ENCODE assay signal across 9 mouse cellular contexts in the genomic region with DNA sequence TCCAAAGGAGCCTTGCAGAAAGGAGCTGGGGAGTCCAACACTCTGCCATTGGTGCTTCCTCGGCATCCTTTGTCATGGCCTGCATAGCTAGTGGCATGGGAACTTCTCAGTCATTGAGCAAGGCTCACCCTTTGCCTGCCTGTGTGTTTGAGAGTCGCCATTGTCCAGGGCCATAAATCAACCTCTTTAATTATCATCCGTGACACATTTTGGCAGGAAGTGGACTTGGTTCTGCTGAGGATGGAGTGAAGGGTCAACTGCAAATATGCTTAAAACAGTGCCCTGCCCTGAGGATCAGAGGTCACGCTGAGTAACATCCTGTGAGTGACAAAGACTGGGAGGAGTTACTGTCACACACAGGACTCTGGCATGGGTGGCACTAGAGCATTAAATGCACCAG.
DNase-seq lines count a peak whose midpoint lies in the region; ATAC-seq lines count a peak whose summit lies in the region.
"Had no signal": no experiment of that assay in that cellular context is flagged by ENCODE, and none has a peak within 500 bp of the region (broad histone marks: within the 10 kb centered on the region; RNA-seq: fewer than 3 reads in every experiment).

No protein-coding gene starts in this region.

- no peak overlapping the region for H3K4me2 ChIP-seq in liver, embryonic 11.5 days
- no peak overlapping the region for H3K4me2 ChIP-seq in neural tube, embryonic 14.5 days (ENCODE audit: low read depth, low read length)

- 41% methylated on average over 4 of the region's 4 CpGs for WGBS in liver, embryonic 11.5 days
- WGBS in embryonic facial prominence, embryonic 10.5 days = 54% methylated on average over 4 of the region's 4 CpGs
- 9% methylated on average over 4 of the region's 4 CpGs for WGBS in neural tube, embryonic 14.5 days

- no peaks in the 10 kb centered on the region; the same call in 1 of the 2 replicates for H3K4me1 ChIP-seq in liver, embryonic 11.5 days (replicated peaks; ENCODE audit: control insufficient read depth, insufficient read depth, low read length)
- H3K4me1 ChIP-seq in embryonic facial prominence, embryonic 10.5 days = peaks cover 20% of the 10 kb centered on the region
- H3K4me1 ChIP-seq in neural tube, embryonic 14.5 days (ENCODE audit: control insufficient read depth, insufficient read depth, low read length) = peaks cover 3% of the 10 kb centered on the region; the same call in 1 of the 2 replicates

- H3K36me3 ChIP-seq in liver, embryonic 11.5 days (ENCODE audit: control insufficient read depth, insufficient read depth, low read length) = no peaks in the 10 kb centered on the region
- no peaks in the 10 kb centered on the region for H3K36me3 ChIP-seq in embryonic facial prominence, embryonic 10.5 days (replicated peaks)
- no peaks in the 10 kb centered on the region for H3K36me3 ChIP-seq in neural tube, embryonic 14.5 days (ENCODE audit: control insufficient read depth, insufficient read depth, low read length)

- H3K27ac ChIP-seq in liver, embryonic 11.5 days (ENCODE audit: low read depth, low read length) = no peak overlapping the region
- H3K27ac ChIP-seq in embryonic facial prominence, embryonic 10.5 days (replicated peaks) = peak overlapping the region; percentile 14; the same call in 1 of the 2 replicates
- H3K27ac ChIP-seq in neural tube, embryonic 14.5 days (ENCODE audit: low read depth, low read length) = no peak overlapping the region

- intact Hi-C loops in left cerebral cortex, postnatal 36 days (cut with DNase I) = no loop called here

- peak; percentile 43; the same call in 1 of the 2 replicates for ATAC-seq in liver, embryonic 11.5 days (replicated peaks; ENCODE audit: low FRiP score)
- peak; percentile 44; the same call in 1 of the 2 replicates for ATAC-seq in neural tube, embryonic 14.5 days (ENCODE audit: low read depth)
- ATAC-seq: Patski had no signal

- no peak for DNase-seq in liver, embryonic 11.5 days (ENCODE audit: low spot score)
- DNase-seq in liver = no peak
- no peak for DNase-seq in embryonic facial prominence, embryonic 10.5 days (ENCODE audit: low spot score)
- DNase-seq in kidney, postnatal 4 days = peak; percentile 49 to 66
- no peak for DNase-seq in layer of hippocampus, adult 9-10 months (ENCODE audit: low spot score)
- DNase-seq in left cerebral cortex, postnatal 36 days (ENCODE audit: low spot score in 2 of 2) = no peak
- DNase-seq: heart, postnatal 36 days had no signal

- no peaks in the 10 kb centered on the region for H3K27me3 ChIP-seq in liver, embryonic 11.5 days (replicated peaks; ENCODE audit: control insufficient read depth, insufficient read depth, low read length)
- no peaks in the 10 kb centered on the region for H3K27me3 ChIP-seq in embryonic facial prominence, embryonic 10.5 days (replicated peaks; ENCODE audit: low read depth, poor library complexity, severe bottlenecking)
- no peaks in the 10 kb centered on the region for H3K27me3 ChIP-seq in neural tube, embryonic 14.5 days (ENCODE audit: control insufficient read depth, insufficient read depth, low read length)
- H3K27me3 ChIP-seq: Patski had no signal

- H3K9ac ChIP-seq in liver, embryonic 11.5 days (ENCODE audit: low read depth, low read length) = no peak overlapping the region
- no peak overlapping the region for H3K9ac ChIP-seq in neural tube, embryonic 14.5 days (replicated peaks; ENCODE audit: low read depth, low read length)

- no peak overlapping the region for H3K4me3 ChIP-seq in liver, embryonic 11.5 days (ENCODE audit: low read depth, low read length)
- H3K4me3 ChIP-seq in embryonic facial prominence, embryonic 10.5 days = no peak overlapping the region
- H3K4me3 ChIP-seq in neural tube, embryonic 14.5 days (ENCODE audit: low read depth, low read length) = no peak overlapping the region

- no peaks in the 10 kb centered on the region for H3K9me3 ChIP-seq in liver, embryonic 11.5 days (ENCODE audit: control insufficient read depth, low read length)
- no peaks in the 10 kb centered on the region for H3K9me3 ChIP-seq in embryonic facial prominence, embryonic 10.5 days
- no peaks in the 10 kb centered on the region for H3K9me3 ChIP-seq in neural tube, embryonic 14.5 days (ENCODE audit: control insufficient read depth, low read length)

Comparison
In these comparisons a context has a peak if more than half of its experiments do, and no peak if none do; other contexts are left out.
1. DNase-seq: peak in kidney, postnatal 4 days (2 of 2); none in liver, embryonic 11.5 days (single experiment), liver (single experiment), embryonic facial prominence, embryonic 10.5 days (single experiment), layer of hippocampus, adult 9-10 months (single experiment) and left cerebral cortex, postnatal 36 days (0 of 2).